Mouse (Mus musculus): ENCODE data around the gene Kdm4a.

DNA sequence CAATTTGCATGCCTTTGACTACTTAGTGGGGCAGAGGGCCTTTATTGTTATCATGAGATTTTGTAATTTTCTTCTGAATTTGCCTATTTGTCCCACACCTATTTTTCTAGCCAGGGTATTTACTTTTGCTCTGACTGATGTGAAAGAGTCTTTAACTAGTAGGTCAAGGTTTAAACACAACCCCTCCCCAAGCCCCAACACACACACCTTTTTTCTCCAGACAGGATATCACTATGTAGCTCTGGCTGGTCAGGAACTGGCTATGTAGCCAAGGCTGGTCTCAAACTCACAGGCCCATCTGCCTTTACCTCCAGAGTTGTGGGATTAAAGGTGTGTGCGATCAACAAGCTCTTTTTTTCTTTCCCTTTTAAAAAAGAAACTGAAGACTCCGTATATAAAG, 19.2 kb upstream of the Kdm4a start:
- TF ChIP-seq FLI1 (IDR thresholded peaks at IDR 0.05; ENCODE audit: low read length) (no peak), GATA1 (IDR thresholded peaks at IDR 0.05; ENCODE audit: borderline replicate concordance, low read length) (no peak)
